Mouse (Mus musculus): ENCODE results near the gene Elp4. TPM values are rescaled to one million over a fixed set of nuclear protein-coding genes. Genes with fewer than 3 reads are reported as not detected.

Elp4 gene
- polyA plus RNA-seq, 1 experiment = 7.4 TPM

GRCm38 (mm10) chr2:105687317-105687991 lies 216.9 kb downstream of the Elp4 start:
- Histone ChIP-seq H3K4me3 (ENCODE audit: insufficient read depth, low read length) (peak overlapping the region; percentile 35), H3K27ac (ENCODE audit: insufficient read depth, low read depth, low read length) (no peak overlapping the region), H3K4me1 (ENCODE audit: control insufficient read depth, insufficient read depth, low read length) (peaks cover 5% of the 10 kb centered on the region)
- TF ChIP-seq CTCF (IDR thresholded peaks at IDR 0.05; ENCODE audit: low read depth, low read length) (0 out of 2 replicates have a peak, but pooled peaks have one; percentile 33), POLR2A (IDR thresholded peaks at IDR 0.05; ENCODE audit: borderline replicate concordance, low read depth, low read length) (no peak)

- peak overlapping the region; percentile 35; the same call in 1 of the 2 replicates for H3K4me3 ChIP-seq (ENCODE audit: insufficient read depth, low read length)
- H3K27ac ChIP-seq (ENCODE audit: insufficient read depth, low read depth, low read length) = no peak overlapping the region
- no peak for TF ChIP-seq POLR2A (IDR thresholded peaks at IDR 0.05; ENCODE audit: borderline replicate concordance, low read depth, low read length)
- no peak for TF ChIP-seq CTCF (IDR thresholded peaks at IDR 0.05; ENCODE audit: low read depth, low read length)
- peaks cover 5% of the 10 kb centered on the region for H3K4me1 ChIP-seq (ENCODE audit: control insufficient read depth, insufficient read depth, low read length)
Measured at GRCm38 (mm10) chr2:105686363-105687316, 217.7 kb downstream of the Elp4 start.

- Histone ChIP-seq H3K4me1 (ENCODE audit: control insufficient read depth, insufficient read depth, low read length) (peaks cover 5% of the 10 kb centered on the region), H3K27ac (ENCODE audit: insufficient read depth, low read depth, low read length) (no peak overlapping the region), H3K4me3 (ENCODE audit: insufficient read depth, low read length) (no peak overlapping the region)
- no peak for TF ChIP-seq CTCF (IDR thresholded peaks at IDR 0.05; ENCODE audit: low read depth, low read length)
- TF ChIP-seq POLR2A (IDR thresholded peaks at IDR 0.05; ENCODE audit: borderline replicate concordance, low read depth, low read length) = no peak
Measured at GRCm38 (mm10) chr2:105685651-105686050, 218.7 kb downstream of the Elp4 start.

- TF ChIP-seq POLR2A (IDR thresholded peaks at IDR 0.05; ENCODE audit: borderline replicate concordance, low read depth, low read length) (no peak), CTCF (IDR thresholded peaks at IDR 0.05; ENCODE audit: low read depth, low read length) (no peak)
- Histone ChIP-seq H3K27ac (ENCODE audit: insufficient read depth, low read depth, low read length) (no peak overlapping the region), H3K4me1 (ENCODE audit: control insufficient read depth, insufficient read depth, low read length) (peaks cover 5% of the 10 kb centered on the region), H3K4me3 (ENCODE audit: insufficient read depth, low read length) (no peak overlapping the region)
Measured at GRCm38 (mm10) chr2:105684991-105685650, 219.2 kb downstream of the Elp4 start.

- no peak overlapping the region for H3K4me3 ChIP-seq (ENCODE audit: insufficient read depth, low read length)
- peaks cover 5% of the 10 kb centered on the region for H3K4me1 ChIP-seq (ENCODE audit: control insufficient read depth, insufficient read depth, low read length)
- TF ChIP-seq CTCF (IDR thresholded peaks at IDR 0.05; ENCODE audit: low read depth, low read length) (no peak), POLR2A (IDR thresholded peaks at IDR 0.05; ENCODE audit: borderline replicate concordance, low read depth, low read length) (no peak)
- no peak overlapping the region for H3K27ac ChIP-seq (ENCODE audit: insufficient read depth, low read depth, low read length)
Measured at GRCm38 (mm10) chr2:105683771-105684410, 220.5 kb downstream of the Elp4 start.

GRCm38 (mm10) chr2:105682634-105683351 lies 221.6 kb downstream of the Elp4 start:
- no peak for TF ChIP-seq POLR2A (IDR thresholded peaks at IDR 0.05; ENCODE audit: borderline replicate concordance, low read depth, low read length)
- no peak overlapping the region for H3K27ac ChIP-seq (ENCODE audit: insufficient read depth, low read depth, low read length)
- peaks cover 5% of the 10 kb centered on the region; the same call in 1 of the 2 replicates for H3K4me1 ChIP-seq (ENCODE audit: control insufficient read depth, insufficient read depth, low read length)
- peak overlapping the region; percentile 27 for H3K4me3 ChIP-seq (ENCODE audit: insufficient read depth, low read length)

- H3K4me1 ChIP-seq (ENCODE audit: control insufficient read depth, insufficient read depth, low read length) = peaks cover 1% of the 10 kb centered on the region; the same call in 1 of the 2 replicates
- TF ChIP-seq CTCF (IDR thresholded peaks at IDR 0.05; ENCODE audit: low read depth, low read length) (no peak), POLR2A (IDR thresholded peaks at IDR 0.05; ENCODE audit: borderline replicate concordance, low read depth, low read length) (no peak)
- H3K27ac ChIP-seq (ENCODE audit: insufficient read depth, low read depth, low read length) = no peak overlapping the region
- peak overlapping the region; percentile 27 for H3K4me3 ChIP-seq (ENCODE audit: insufficient read depth, low read length)
Measured at GRCm38 (mm10) chr2:105682011-105682501, 222.3 kb downstream of the Elp4 start.

- TF ChIP-seq CTCF (IDR thresholded peaks at IDR 0.05; ENCODE audit: low read depth, low read length) = no peak
- no peak overlapping the region for H3K4me3 ChIP-seq (ENCODE audit: insufficient read depth, low read length)
- H3K4me1 ChIP-seq (ENCODE audit: control insufficient read depth, insufficient read depth, low read length) = peaks cover 5% of the 10 kb centered on the region; the same call in 1 of the 2 replicates
- H3K27ac ChIP-seq (ENCODE audit: insufficient read depth, low read depth, low read length) = no peak overlapping the region
Measured at GRCm38 (mm10) chr2:105680999-105681710, 223.2 kb downstream of the Elp4 start.

Measured in bone marrow macrophage, adult 2 months (primary cell).